Mouse (Mus musculus) heart, adult 2 months (tissue): ENCODE results near the gene Pbsn. TPM values are rescaled to one million over a fixed set of nuclear protein-coding genes. Genes with fewer than 3 reads are reported as not detected.
A peak's percentile ranks its signal among the peaks of the same experiment; 100 is the strongest.
"Not testable (repeated sequence)": the region's sequence is repeated elsewhere in the genome, so short reads cannot be mapped to it uniquely, and the experiment has no call there.

Experiments
- DNase-seq, 2 experiments: peaks; one replicate each; pipeline ENCODE4 v3.0.0; 2021
- H3K27ac ChIP-seq: fragments of 200-600 bp; 2 replicates; pipeline ENCODE4 v1.8.1; 2022
- H3K27me3 ChIP-seq: fragments of 200-500 bp; 2 replicates; pipeline ENCODE4 v1.6.1; 2012; ENCODE audit warnings: mild to moderate bottlenecking, low read length, inconsistent platforms, mixed read lengths; ENCODE audit not compliant: control insufficient read depth, insufficient read depth
- H3K36me3 ChIP-seq: fragments of 200-500 bp; 2 replicates; pipeline ENCODE4 v1.6.1; 2012; ENCODE audit warnings: low read length, inconsistent platforms; ENCODE audit not compliant: control insufficient read depth, insufficient read depth
- H3K4me1 ChIP-seq: fragments of 200-500 bp; 2 replicates; pipeline ENCODE4 v1.6.1; 2011; ENCODE audit warnings: low read length; ENCODE audit not compliant: control insufficient read depth, insufficient read depth
- H3K4me3 ChIP-seq: fragments of 200-600 bp; 2 replicates; pipeline ENCODE4 v1.8.1; 2022
- H3K79me2 ChIP-seq: fragments of 200-500 bp; replicated peaks from 2 replicates; pipeline ENCODE4 v1.6.1; 2012; ENCODE audit warnings: mild to moderate bottlenecking, inconsistent platforms, low read length, moderate library complexity, mixed read lengths; ENCODE audit not compliant: control insufficient read depth, insufficient read depth
- H3K9ac ChIP-seq: fragments of 200-500 bp; 2 replicates; pipeline ENCODE4 v1.6.1; 2012; ENCODE audit warnings: low read depth, mild to moderate bottlenecking, control low read depth, inconsistent platforms, low read length, mixed read lengths
- CTCF ChIP-seq: fragments of 200-600 bp; IDR thresholded peaks from 2 replicates; pipeline ENCODE4 v1.8.1; 2022; ENCODE audit warnings: antibody characterized with exemption, mild to moderate bottlenecking, moderate library complexity
- EP300 ChIP-seq: fragments of 200-500 bp; IDR thresholded peaks from 2 replicates; pipeline ENCODE4 v1.6.1; 2011; ENCODE audit warnings: low read depth, low read length, control low read depth; ENCODE audit not compliant: insufficient read depth
- POLR2A ChIP-seq: fragments of 200-500 bp; IDR thresholded peaks from 2 replicates; pipeline ENCODE4 v1.6.1; 2011; ENCODE audit warnings: mild to moderate bottlenecking, low read depth, low read length, control low read depth; ENCODE audit not compliant: insufficient read depth
- WGBS: fragments of 180-500 bp; shearing (Covaris S2); methylation state at CpG from one replicate; pipeline ENCODE4 v1.1.7; 2018; 5-methylcytosine and 5-hydroxymethylcytosine counted together
- intact Hi-C: fragments of 180-260 bp; cut with DNase I; formaldehyde crosslinking; loops from one replicate; pipeline ENCODE4 v1.15.1; 2025
- long read RNA-seq: library from polyadenylated mRNA; stranded (forward); transcript quantifications from one replicate; pipeline ENCODE4 v2.0.0, GENCODE M21; 2021
- polyA plus RNA-seq: library from polyadenylated mRNA; depleted of rRNA; stranded (reverse); fragments of >200 nt; gene quantifications from 2 replicates; pipeline ENCODE4 v1.2.3, GENCODE M21; 2012; rRNA removed
- total RNA-seq, 2 experiments: library from RNA; stranded (reverse); gene quantifications; 2 replicates each; pipeline ENCODE4 v1.2.3; 2021

Gene Pbsn
- total RNA-seq = not detected
- not detected in 2 replicates for polyA plus RNA-seq
- long read RNA-seq = 0 reads

DNA sequence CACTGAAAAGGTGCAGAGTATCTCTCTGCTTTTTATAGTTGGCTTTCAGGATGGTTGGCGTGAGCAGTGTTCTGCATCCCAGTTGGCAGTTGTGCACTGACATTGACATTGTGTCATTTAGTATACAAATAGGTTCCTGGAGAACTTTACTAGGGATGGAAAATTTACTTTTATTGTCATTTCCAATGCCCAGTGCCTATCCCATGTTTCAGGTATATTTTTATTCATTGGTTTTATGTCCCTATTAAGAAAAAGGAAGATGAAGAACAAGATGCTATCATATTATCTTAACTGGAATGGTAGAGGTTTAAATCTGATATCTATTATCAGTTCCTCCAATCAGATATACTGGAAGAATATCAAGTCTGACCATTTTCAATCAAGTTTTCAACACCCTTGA, at the start of gene Pbsn:
Gene Pbsn (minus strand): TSS at position 101 of the 400 bp plus-strand sequence.
- Histone ChIP-seq H3K4me1 (no peaks in the 10 kb centered on the region), H3K79me2 (no peaks in the 10 kb centered on the region), H3K27me3 (no peaks in the 10 kb centered on the region), H3K9ac (no peak within 1 kb of the TSS), H3K27ac (no peak within 1 kb of the TSS), H3K4me3 (no peak within 1 kb of the TSS), H3K36me3 (no peaks in the 10 kb centered on the region)
- TF ChIP-seq EP300 (no peak), POLR2A (no peak), CTCF (no peak)
- DNase-seq = no peak
- WGBS = 56% methylated on average over 1 of the region's 1 CpGs
- intact Hi-C loops = no loop called here

DNA sequence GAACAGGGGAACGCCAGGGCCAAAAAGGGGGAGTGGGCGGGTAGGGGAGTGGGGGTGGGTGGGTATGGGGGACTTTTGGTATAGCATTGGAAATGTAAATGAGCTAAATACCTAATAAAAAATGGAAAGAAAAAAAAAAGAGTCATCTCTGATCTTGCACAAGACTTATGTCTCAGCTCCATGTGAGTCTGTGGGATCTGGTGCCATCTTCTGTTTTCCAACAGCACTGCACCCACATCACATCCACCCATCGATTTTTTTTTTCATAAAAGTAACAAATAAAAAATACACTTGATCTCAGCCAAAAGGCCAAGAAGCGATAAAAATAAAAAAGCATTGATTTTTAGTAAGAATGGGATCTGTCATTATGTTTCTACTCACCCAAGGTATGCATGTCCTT, 26.6 kb upstream of the Pbsn start:
- H3K27ac ChIP-seq, H3K4me3 ChIP-seq, H3K27me3 ChIP-seq, DNase-seq, H3K9ac ChIP-seq, H3K36me3 ChIP-seq, intact Hi-C loops, H3K79me2 ChIP-seq, H3K4me1 ChIP-seq: not testable (repeated sequence)
- WGBS = 34% methylated on average over 2 of the region's 4 CpGs
- peak; percentile 14 for TF ChIP-seq CTCF

DNA sequence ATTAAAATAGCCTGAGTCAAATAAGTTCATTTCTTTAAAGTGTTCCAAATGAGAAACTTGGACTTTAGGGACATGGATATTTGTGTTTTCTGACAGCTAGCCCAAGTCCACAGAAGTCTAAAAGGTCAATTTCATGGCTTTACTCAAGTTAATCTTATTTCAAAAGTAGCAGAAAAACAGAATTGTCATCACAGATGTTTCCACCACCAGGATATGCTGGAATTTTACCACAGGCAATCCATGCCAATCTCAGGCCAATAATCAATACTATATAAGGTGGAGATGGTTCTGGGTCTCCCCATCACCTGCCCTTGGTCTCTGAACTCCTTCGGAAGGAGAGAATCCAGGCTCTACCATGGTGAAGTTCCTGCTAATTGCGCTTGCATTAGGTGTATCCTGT, 11.0 kb upstream of the Pbsn start, which contains the start of gene Gm14744:
Gene Gm14744 (plus strand): TSS at position 301 of the 400 bp plus-strand sequence.
- intact Hi-C loops = loop anchor here (10.0 kb wide), 1 partner anchor 50 kb away; no protein-coding TSS in a partner anchor
- not testable (repeated sequence) for H3K36me3 ChIP-seq
- WGBS = 82% methylated on average over 2 of the region's 2 CpGs

DNA sequence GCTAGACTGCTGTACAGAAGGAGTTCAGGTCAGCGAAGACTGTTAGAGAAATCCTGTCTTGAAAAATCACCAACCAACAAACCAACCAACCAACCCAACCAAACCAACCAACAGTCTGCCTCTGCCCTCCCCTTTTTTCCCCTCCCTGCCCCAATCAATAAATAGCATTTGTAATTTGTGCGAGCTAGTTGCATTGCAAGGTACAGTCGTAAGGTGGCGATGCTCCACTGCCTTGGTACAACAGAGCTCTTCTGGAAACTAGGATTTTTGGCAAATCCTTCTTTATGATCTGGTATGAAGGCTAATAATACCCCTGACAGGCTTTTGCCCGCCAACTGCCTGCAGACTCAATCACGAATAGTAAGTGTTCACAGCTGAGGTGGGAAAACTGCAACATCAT, 41.4 kb downstream of the Pbsn start:
- H3K4me3 ChIP-seq = no peak overlapping the region
- TF ChIP-seq POLR2A (no peak), EP300 (no peak), CTCF (peak; percentile 39)
- no peaks in the 10 kb centered on the region for H3K79me2 ChIP-seq
- H3K4me1 ChIP-seq = no peaks in the 10 kb centered on the region
- H3K27me3 ChIP-seq = no peaks in the 10 kb centered on the region
- DNase-seq = no peak
- H3K9ac ChIP-seq = no peak overlapping the region
- no peak overlapping the region for H3K27ac ChIP-seq
- 52% methylated on average over 6 of the region's 6 CpGs for WGBS
- intact Hi-C loops = no loop called here
- H3K36me3 ChIP-seq = no peaks in the 10 kb centered on the region

More for the DNA sequence above, 11.0 kb upstream of the Pbsn start, which contains the start of gene Gm14744:
- not testable (repeated sequence) for H3K27me3 ChIP-seq, H3K27ac ChIP-seq, DNase-seq, H3K9ac ChIP-seq, H3K79me2 ChIP-seq, H3K4me1 ChIP-seq, H3K4me3 ChIP-seq

DNA sequence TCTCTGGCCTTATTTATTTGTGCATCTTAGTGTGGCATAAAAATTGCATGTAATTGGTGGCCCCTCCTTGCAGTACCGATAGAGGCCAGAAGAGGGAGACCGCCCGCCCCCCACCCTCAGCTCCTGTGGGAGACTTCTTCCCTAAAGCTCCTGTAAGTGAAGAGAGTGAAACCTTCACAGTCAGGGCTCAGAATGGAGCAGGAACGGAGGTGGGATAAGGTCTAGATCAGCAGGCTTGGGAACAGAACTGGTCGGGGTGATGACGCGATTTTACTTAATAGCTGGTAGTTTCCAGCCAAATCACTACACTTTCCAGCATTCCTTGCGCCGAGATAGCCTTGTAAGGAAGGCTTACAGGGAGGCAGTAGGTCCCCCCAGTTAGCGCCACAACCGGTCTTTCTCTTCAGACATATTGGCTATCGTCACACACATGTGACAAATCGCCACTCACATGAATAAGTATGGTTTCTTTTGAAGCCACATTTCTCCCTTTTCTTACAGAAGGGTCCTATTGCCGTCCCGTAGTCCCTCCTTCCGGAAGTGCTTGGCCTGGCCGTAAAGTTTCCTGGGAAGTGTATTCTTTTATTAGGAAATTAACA, 42.7 kb downstream of the Pbsn start:
- Histone ChIP-seq H3K79me2 (no peaks in the 10 kb centered on the region), H3K27me3 (no peaks in the 10 kb centered on the region), H3K4me1 (no peaks in the 10 kb centered on the region), H3K9ac (peak overlapping the region; percentile 83), H3K27ac (peak overlapping the region; percentile 94), H3K4me3 (peak overlapping the region; percentile 61), H3K36me3 (no peaks in the 10 kb centered on the region)
- TF ChIP-seq POLR2A = peak; percentile 38; the same call in 1 of the 2 replicates
- TF ChIP-seq CTCF = peak; percentile 88
- no peak for TF ChIP-seq EP300
- 14% methylated on average over 17 of the region's 17 CpGs for WGBS
- peak; percentile 71 to 80 for DNase-seq
- intact Hi-C loops = loop anchor here (1.0 to 2.0 kb wide), 2 partner anchors 14 to 66 kb away; partner anchors contain the start of gene Prkx

DNA sequence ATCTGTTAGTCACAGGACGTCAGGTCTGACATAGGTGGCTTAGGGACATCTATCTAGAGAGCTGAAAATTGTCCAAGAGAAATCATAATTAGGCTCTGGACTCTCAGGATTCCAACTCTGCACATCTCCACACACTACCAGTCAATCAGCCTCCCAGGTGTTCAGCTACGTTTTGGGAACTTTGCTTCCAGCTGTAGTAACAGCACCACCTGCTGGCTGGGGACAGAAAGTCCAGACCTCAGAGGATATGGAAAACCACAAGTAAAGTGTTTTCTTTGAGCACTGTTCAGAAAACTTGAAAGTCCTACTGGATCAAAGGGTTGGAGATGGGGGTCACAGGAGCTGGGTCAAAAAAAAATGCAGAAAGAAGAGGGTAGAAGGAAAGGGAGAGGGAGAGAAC, 44.8 kb downstream of the Pbsn start:
- WGBS = 20% methylated on average over 2 of the region's 2 CpGs
- DNase-seq = peak; percentile 14 to 54

More for the DNA sequence above, 44.8 kb downstream of the Pbsn start:
- Histone ChIP-seq H3K27me3 (no peaks in the 10 kb centered on the region), H3K36me3 (no peaks in the 10 kb centered on the region), H3K27ac (no peak overlapping the region), H3K4me3 (no peak overlapping the region), H3K79me2 (no peaks in the 10 kb centered on the region), H3K9ac (no peak overlapping the region), H3K4me1 (no peaks in the 10 kb centered on the region)
- TF ChIP-seq CTCF = peak; percentile 83
- no peak for TF ChIP-seq EP300
- intact Hi-C loops = loop anchor here (1.0 kb wide), 1 partner anchor 67 kb away; no protein-coding TSS in a partner anchor
